Mouse (Mus musculus): ENCODE results near the gene Cep55.

Gene Cep55

DNA sequence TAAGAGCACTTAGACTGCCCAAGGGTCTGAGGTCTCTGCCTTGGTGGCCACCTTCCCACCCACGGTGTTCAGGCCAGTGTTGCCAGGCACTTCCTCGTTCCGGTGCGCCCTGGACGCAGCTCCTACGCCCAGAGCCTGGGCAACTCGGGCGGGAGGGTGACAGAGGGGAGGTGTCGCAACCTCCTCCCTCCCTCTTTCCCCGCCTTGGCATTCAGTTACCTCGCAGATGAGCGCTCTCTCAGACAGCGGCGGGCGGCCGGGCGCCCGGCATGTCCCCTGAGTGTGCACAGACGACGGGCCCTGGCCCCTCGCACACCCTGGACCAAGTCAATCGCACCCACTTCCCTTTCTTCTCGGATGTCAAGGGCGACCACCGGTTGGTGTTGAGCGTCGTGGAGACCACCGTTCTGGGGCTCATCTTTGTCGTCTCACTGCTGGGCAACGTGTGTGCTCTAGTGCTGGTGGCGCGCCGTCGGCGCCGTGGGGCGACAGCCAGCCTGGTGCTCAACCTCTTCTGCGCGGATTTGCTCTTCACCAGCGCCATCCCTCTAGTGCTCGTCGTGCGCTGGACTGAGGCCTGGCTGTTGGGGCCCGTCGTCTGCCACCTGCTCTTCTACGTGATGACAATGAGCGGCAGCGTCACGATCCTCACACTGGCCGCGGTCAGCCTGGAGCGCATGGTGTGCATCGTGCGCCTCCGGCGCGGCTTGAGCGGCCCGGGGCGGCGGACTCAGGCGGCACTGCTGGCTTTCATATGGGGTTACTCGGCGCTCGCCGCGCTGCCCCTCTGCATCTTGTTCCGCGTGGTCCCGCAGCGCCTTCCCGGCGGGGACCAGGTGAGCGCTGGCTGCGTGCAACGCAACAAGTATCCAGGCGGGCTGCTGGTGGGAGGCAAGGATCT is 42.3 kb downstream of the Cep55 start, which contains the start of gene Ffar4:
TSS of gene Ffar4 (plus strand) at position 214 of the 901 bp plus-strand sequence.
- DNase-seq (ENCODE audit: low spot score in 2 of 2) = no peak

DNA sequence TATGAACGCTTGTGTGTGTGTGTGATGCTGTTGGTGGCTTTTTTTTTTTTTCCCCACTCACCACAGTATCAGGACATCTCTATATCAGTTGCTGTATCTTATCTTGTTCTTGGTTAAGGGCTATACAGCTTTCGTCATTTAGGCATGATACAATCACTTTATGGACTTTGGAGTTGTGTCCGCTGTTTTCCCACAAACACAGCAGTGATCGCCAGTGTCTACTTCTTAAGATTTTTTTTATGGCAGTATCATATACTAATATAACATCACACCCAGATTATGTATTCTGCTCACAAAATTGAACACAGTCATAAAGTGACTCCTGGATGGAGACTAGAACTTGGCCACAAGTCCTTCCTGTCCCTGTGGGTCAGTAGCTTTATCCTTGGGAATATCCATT is 53.1 kb downstream of the Cep55 start:
- DNase-seq (ENCODE audit: low spot score in 2 of 2) = no peak

DNA sequence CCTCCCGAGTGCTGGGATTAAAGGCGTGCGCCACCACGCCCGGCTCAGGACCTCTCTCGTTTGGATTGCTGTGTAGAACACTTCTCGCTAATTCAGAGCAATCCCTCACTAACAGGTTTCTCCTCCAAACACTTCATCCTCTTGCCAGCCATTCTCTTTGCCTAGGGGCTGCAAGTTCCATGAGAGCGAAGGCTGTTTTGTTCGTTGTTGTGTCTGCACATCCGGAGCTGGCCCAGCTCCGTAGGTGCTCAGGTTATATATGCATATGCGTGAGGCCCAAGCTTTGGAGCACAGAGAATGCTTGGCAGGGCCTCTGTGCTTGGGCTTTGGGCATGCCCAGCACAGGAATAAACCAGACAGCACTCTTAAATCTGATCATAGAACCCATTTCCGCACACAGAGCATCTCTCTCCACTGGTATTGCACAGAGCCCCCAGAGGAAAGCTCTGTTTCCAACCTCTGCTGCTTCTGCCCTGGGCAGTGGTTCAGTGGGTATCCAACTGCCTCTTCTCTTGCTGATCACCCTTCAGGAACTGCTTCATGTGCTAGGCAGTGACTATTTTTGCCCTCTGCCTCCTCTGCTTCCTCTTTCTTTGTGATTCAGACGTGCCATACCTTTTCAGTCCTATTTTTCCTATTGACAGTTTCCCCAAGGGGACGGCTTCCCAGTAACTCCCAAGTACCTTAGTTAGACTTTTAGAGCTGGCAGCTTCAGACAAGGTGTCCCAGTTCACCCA is 54.9 kb downstream of the Cep55 start:
- DNase-seq (ENCODE audit: low spot score in 2 of 2) = no peak

DNA sequence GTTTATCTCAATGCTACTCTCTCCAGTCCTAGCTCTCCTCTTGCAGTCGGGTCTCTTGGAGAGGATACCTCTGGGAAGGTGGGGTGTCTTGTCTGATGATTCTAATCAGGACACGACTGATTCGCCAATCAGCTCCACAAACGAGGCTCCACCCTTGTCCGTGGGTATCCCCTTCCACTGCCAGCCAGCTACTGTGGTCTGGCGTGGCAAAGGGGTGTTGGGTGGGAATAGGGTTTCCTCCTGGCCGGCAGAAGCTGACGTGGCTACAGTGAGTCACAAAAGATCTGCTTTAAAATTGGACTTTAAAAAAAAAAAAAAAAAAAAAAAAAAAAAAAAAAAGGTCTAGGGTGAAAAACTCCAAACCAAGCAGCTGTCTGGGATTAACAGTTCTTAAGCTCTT is 56.2 kb downstream of the Cep55 start:
- DNase-seq (ENCODE audit: low spot score in 2 of 2) = no peak

DNA sequence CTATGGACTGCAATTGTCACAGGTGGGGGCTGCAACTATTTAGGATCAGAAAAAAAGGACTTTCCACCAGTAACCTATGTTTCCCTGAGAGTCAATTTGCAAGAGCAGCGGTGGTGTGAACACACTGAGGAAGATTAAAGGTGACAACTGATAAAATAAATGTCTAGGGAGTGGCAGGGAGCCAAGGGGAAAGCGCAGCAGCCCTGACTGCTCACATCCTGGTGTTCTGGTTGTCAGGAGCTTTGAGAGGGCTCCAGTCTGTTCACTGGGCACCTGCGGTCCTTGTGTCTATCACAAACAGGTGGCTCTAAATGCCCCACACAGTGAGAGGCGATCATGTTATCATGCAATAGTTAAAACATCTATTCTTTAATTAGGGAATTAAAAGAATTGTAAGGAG is 57.8 kb downstream of the Cep55 start:
- no peak for DNase-seq (ENCODE audit: low spot score in 2 of 2)

DNA sequence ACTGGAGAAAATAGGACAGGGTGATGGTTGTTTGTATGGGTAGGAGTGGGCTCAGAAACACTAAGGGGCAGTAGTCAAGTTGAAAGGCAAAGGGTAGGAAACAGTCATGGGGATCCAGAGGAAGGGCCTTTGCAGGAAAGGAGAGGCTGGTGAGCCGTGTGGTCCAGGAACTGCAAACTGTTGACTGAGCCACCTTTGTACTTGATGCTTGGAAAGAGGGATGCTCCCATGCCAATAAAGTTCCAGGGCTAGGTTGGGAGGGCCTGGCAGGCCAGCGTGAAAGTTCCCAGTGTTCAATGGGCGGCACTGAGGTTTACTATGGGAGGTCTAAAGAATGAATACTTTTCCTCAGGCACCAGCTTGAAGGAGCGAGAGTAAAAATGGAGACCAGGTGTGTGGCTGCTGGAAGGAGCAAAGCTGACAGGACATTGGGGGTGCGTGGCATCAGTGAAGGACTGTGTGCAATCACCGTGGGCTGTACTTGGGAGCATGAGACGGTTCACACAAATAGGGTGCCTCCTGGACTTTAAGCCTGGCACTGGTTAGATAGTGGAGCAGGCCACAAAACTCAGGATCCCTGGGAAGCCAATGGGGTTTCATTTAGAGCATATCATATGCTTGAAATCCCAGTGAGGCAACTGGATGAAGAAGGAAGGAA is 60.2 kb downstream of the Cep55 start:
- DNase-seq (ENCODE audit: low spot score in 2 of 2) = no peak

DNA sequence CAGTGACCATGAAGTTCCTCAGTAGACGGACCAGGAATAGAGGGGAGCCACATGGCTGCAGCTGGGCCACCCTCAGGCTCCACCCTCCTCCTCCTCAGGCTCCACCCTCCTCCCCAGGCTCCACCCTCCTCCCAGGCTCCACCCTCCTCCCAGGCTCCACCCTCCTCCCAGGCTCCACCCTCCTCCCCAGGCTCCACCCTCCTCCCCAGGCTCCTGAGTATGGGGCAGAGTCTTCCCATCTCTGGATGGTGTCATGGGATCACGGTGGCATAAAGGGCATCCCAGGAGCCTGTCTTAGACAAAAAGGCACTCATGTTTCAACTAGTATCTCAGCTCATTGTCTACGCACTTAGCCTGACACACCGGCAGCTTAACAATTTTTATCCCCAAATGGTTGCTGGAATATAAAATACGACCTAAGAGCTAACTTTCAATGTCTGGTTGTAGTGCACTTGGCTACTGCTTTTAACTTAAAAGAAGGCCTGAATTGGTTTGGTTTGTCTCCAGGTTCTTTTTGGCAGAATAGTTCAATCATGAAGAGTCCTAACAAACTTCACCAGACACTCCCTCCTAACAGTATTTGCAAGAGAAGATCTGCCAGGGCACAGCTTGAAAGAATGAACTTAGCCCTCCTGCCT is 65.4 kb downstream of the Cep55 start:
- DNase-seq (ENCODE audit: low spot score in 2 of 2) = no peak

DNA sequence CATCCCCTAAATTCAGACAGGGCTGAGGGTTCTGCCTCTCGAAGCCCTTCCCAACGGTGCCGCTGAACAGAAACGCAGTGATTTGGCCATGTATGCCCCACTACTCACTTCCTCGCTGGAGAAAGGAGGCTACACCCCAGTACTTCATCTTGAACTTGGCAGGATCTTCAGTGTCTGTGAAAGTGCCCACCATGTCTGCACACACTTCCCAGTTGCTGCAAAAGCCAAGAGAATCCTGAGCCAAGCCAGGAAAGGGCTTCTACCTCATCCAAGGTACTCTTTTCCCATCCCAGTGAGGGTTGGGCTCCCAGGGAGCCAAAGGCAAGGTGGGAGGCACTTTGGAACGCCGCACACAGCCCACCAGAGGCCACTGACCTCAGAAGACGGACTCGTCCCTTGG is 69.1 kb downstream of the Cep55 start:
- no peak for DNase-seq (ENCODE audit: low spot score in 2 of 2)
